Mouse (Mus musculus) intestine, embryonic 16.5 days (tissue): ENCODE results near the gene Atf7. TPM values are rescaled to one million over a fixed set of nuclear protein-coding genes. Genes with fewer than 3 reads are reported as not detected.
A peak's percentile ranks its signal among the peaks of the same experiment; 100 is the strongest.

Experiments
- ATAC-seq: fragments of 200-750 bp; cut with Nextera tagmentation; 2 replicates; pipeline ENCODE4 v1.8.0; 2017; ENCODE audit warnings: moderate TSS enrichment, moderate library complexity
- H3K27ac ChIP-seq: fragments of 300-500 bp; sonication (generic); 2 replicates; pipeline ENCODE4 v1.5.1; 2014; ENCODE audit warnings: mild to moderate bottlenecking, low read length
- H3K27me3 ChIP-seq: fragments of 300-500 bp; sonication (generic); replicated peaks from 2 replicates; pipeline ENCODE4 v1.6.1; 2014; ENCODE audit warnings: low read length, control low read depth, mixed read lengths; ENCODE audit not compliant: control insufficient read depth, insufficient read depth
- H3K36me3 ChIP-seq: fragments of 300-500 bp; sonication (generic); 2 replicates; pipeline ENCODE4 v1.6.1; 2014; ENCODE audit warnings: low read length, control low read depth; ENCODE audit not compliant: control insufficient read depth, insufficient read depth
- H3K4me1 ChIP-seq: fragments of 300-500 bp; sonication (generic); 2 replicates; pipeline ENCODE4 v1.6.1; 2014; ENCODE audit warnings: low read length, control low read depth, mixed read lengths; ENCODE audit not compliant: control insufficient read depth, insufficient read depth
- H3K4me2 ChIP-seq: fragments of 300-500 bp; sonication (generic); 2 replicates; pipeline ENCODE4 v1.6.1; 2014; ENCODE audit warnings: low read depth, low read length, control low read depth
- H3K4me3 ChIP-seq: fragments of 300-500 bp; sonication (generic); 2 replicates; pipeline ENCODE4 v1.5.1; 2014; ENCODE audit warnings: mild to moderate bottlenecking, low read length
- H3K9ac ChIP-seq: fragments of 300-500 bp; sonication (generic); 2 replicates; pipeline ENCODE4 v1.6.1; 2014; ENCODE audit warnings: low read depth, low read length
- H3K9me3 ChIP-seq: fragments of 300-500 bp; sonication (generic); 2 replicates; pipeline ENCODE4 v1.6.1; 2016; ENCODE audit warnings: low read length, control low read depth; ENCODE audit not compliant: control insufficient read depth
- WGBS: fragments of 180-500 bp; shearing (Covaris S2); extraction: QIAGEN DNeasy Blood & Tissue Kit; methylation state at CpG from one replicate; pipeline ENCODE4 v1.1.7; 2014; 5-methylcytosine and 5-hydroxymethylcytosine counted together
- polyA plus RNA-seq: library from polyadenylated mRNA; unstranded; fragments of >200 nt; fragmentation: Nextera tagmentation; extraction: Ambion mirVana; gene quantifications from 2 replicates; pipeline ENCODE4 v1.2.1, GENCODE M21; 2015

Gene Atf7
- polyA plus RNA-seq, 1 experiment from 2014 or later, result 21.9 TPM

- H3K27me3 ChIP-seq, result no peaks in the 10 kb centered on the region
- H3K4me2 ChIP-seq, result no peak within 1 kb of the TSS
- 10% methylated on average over 3 of the region's 3 CpGs for WGBS
- peaks cover 7% of the 10 kb centered on the region for H3K4me1 ChIP-seq
- no peak within 1 kb of the TSS for H3K9ac ChIP-seq
- no peak for ATAC-seq
- H3K9me3 ChIP-seq, result no peaks in the 10 kb centered on the region
- H3K36me3 ChIP-seq, result peaks cover 16% of the 10 kb centered on the region
- no peak within 1 kb of the TSS for H3K4me3 ChIP-seq
- H3K27ac ChIP-seq, result no peak within 1 kb of the TSS
Observed at GRCm38 (mm10) chr15:102524892-102525485, 100.3 kb downstream of the Atf7 start, which contains the start of gene Npff. Gene Npff, minus strand, starts transcription at chr15:102524942.

- H3K9me3 ChIP-seq, result no peaks in the 10 kb centered on the region
- no peak overlapping the region for H3K27ac ChIP-seq
- H3K9ac ChIP-seq, result no peak overlapping the region
- 69% methylated on average over 4 of the region's 4 CpGs for WGBS
- no peaks in the 10 kb centered on the region for H3K27me3 ChIP-seq
- H3K4me3 ChIP-seq, result no peak overlapping the region
- H3K36me3 ChIP-seq, result peaks cover 8% of the 10 kb centered on the region
- H3K4me1 ChIP-seq, result peaks cover 15% of the 10 kb centered on the region
- H3K4me2 ChIP-seq, result no peak overlapping the region
- no peak for ATAC-seq
Observed at GRCm38 (mm10) chr15:102521480-102521879, 103.8 kb downstream of the Atf7 start.

GRCm38 (mm10) chr15:102520416-102520815, 104.8 kb downstream of the Atf7 start:
- H3K4me1 ChIP-seq, result peaks cover 19% of the 10 kb centered on the region
- 68% methylated on average over 4 of the region's 4 CpGs for WGBS
- peaks cover 8% of the 10 kb centered on the region for H3K36me3 ChIP-seq
- no peak for ATAC-seq
- H3K27ac ChIP-seq, result no peak overlapping the region; the same call in 1 of the 2 replicates
- H3K4me3 ChIP-seq, result no peak overlapping the region
- no peak overlapping the region for H3K4me2 ChIP-seq
- H3K9me3 ChIP-seq, result no peaks in the 10 kb centered on the region
- no peaks in the 10 kb centered on the region for H3K27me3 ChIP-seq
- H3K9ac ChIP-seq, result peak overlapping the region; percentile 31; the same call in 1 of the 2 replicates

GRCm38 (mm10) chr15:102519211-102520141, 105.8 kb downstream of the Atf7 start:
- peak overlapping the region; percentile 94 for H3K9ac ChIP-seq
- peak overlapping the region; percentile 91 for H3K4me2 ChIP-seq
- no peaks in the 10 kb centered on the region for H3K27me3 ChIP-seq
- no peaks in the 10 kb centered on the region for H3K9me3 ChIP-seq
- H3K4me3 ChIP-seq, result peak overlapping the region; percentile 71
- no peak for ATAC-seq
- 58% methylated on average over 16 of the region's 17 CpGs for WGBS
- H3K27ac ChIP-seq, result peak overlapping the region; percentile 100
- H3K36me3 ChIP-seq, result peaks cover 6% of the 10 kb centered on the region
- peaks cover 19% of the 10 kb centered on the region for H3K4me1 ChIP-seq

- H3K27ac ChIP-seq, result peak overlapping the region; percentile 100
- peaks cover 19% of the 10 kb centered on the region for H3K4me1 ChIP-seq
- H3K27me3 ChIP-seq, result no peaks in the 10 kb centered on the region
- no peaks in the 10 kb centered on the region for H3K9me3 ChIP-seq
- peak overlapping the region; percentile 71 for H3K4me3 ChIP-seq
- H3K36me3 ChIP-seq, result peaks cover 4% of the 10 kb centered on the region; the same call in 1 of the 2 replicates
- H3K4me2 ChIP-seq, result peak overlapping the region; percentile 91
- no peak for ATAC-seq
- WGBS, result 11% methylated on average over 9 of the region's 9 CpGs
- peak overlapping the region; percentile 94 for H3K9ac ChIP-seq
Observed at GRCm38 (mm10) chr15:102518859-102519201, 106.4 kb downstream of the Atf7 start.

GRCm38 (mm10) chr15:102517976-102518858, 107.0 kb downstream of the Atf7 start, which contains the start of gene Tarbp2:
Gene Tarbp2, plus strand, starts transcription at chr15:102518192.
- peak within 1 kb of the TSS; percentile 92 for H3K4me2 ChIP-seq
- H3K27ac ChIP-seq, result peak within 1 kb of the TSS; percentile 100
- H3K4me1 ChIP-seq, result peaks cover 19% of the 10 kb centered on the region
- no peaks in the 10 kb centered on the region for H3K36me3 ChIP-seq
- peak; percentile 94 for ATAC-seq
- under 1% methylated on average over 60 of the region's 60 CpGs for WGBS
- peak within 1 kb of the TSS; percentile 94 for H3K9ac ChIP-seq
- H3K27me3 ChIP-seq, result no peaks in the 10 kb centered on the region
- H3K4me3 ChIP-seq, result peak within 1 kb of the TSS; percentile 71
- no peaks in the 10 kb centered on the region for H3K9me3 ChIP-seq

- Histone ChIP-seq H3K27me3 (no peaks in the 10 kb centered on the region), H3K27ac (peak overlapping the region; percentile 69), H3K9ac (peak overlapping the region; percentile 74), H3K9me3 (no peaks in the 10 kb centered on the region), H3K4me1 (peaks cover 19% of the 10 kb centered on the region), H3K36me3 (no peaks in the 10 kb centered on the region), H3K4me3 (peak overlapping the region; percentile 71), H3K4me2 (peak overlapping the region; percentile 92)
- no peak for ATAC-seq
- under 1% methylated on average over 10 of the region's 10 CpGs for WGBS
Observed at GRCm38 (mm10) chr15:102517631-102517975, 107.7 kb downstream of the Atf7 start.

- Histone ChIP-seq H3K9ac (peak within 1 kb of the TSS; percentile 74), H3K4me3 (peak within 1 kb of the TSS; percentile 71), H3K36me3 (no peaks in the 10 kb centered on the region), H3K9me3 (no peaks in the 10 kb centered on the region), H3K4me1 (peaks cover 25% of the 10 kb centered on the region), H3K27me3 (no peaks in the 10 kb centered on the region), H3K27ac (peak within 1 kb of the TSS; percentile 100), H3K4me2 (peak within 1 kb of the TSS; percentile 92)
- no peak for ATAC-seq
- under 1% methylated on average over 43 of the region's 43 CpGs for WGBS
Observed at GRCm38 (mm10) chr15:102516728-102517404, 108.4 kb downstream of the Atf7 start, which contains the start of gene Map3k12. Gene Map3k12, minus strand, starts transcription at chr15:102517064.
